24 mouse cellular contexts compared by ENCODE assay signal in genomic region chr14:68344715-68345114, GRCm38 (mm10).
DNase-seq lines count a peak whose midpoint lies in the region; ATAC-seq and TF ChIP-seq lines count a peak whose summit lies in the region.
"Had no signal": no experiment of that assay in that cellular context is flagged by ENCODE, and none has a peak within 500 bp of the region (broad histone marks: within the 10 kb centered on the region; RNA-seq: fewer than 3 reads in every experiment).

No protein-coding gene starts in this region.

- no peak overlapping the region for H3K4me3 ChIP-seq in forebrain, postnatal 0 days (ENCODE audit: low read depth, low read length)
- no peak overlapping the region for H3K4me3 ChIP-seq in forebrain, embryonic 12.5 days (replicated peaks)
- no peak overlapping the region for H3K4me3 ChIP-seq in layer of hippocampus, adult 2 months
- H3K4me3 ChIP-seq: forebrain, embryonic 10.5 days; heart, adult 2 months; heart, embryonic 10.5 days; heart, embryonic 13.5 days; hindbrain, embryonic 12.5 days; hindbrain, embryonic 15.5 days; intestine, embryonic 15.5 days had no signal

- TF ChIP-seq CTCF in forebrain, postnatal 0 days (IDR thresholded peaks at IDR 0.05; ENCODE audit: low read depth) = peak; percentile 41
- TF ChIP-seq CTCF in layer of hippocampus, adult 2 months (conservative IDR thresholded peaks at IDR 0.05) = peak; percentile 48

- peak; percentile 20 for DNase-seq in forebrain, postnatal 0 days
- no peak for DNase-seq in layer of hippocampus, adult 2 months (ENCODE audit: low spot score in 2 of 2)
- DNase-seq in layer of hippocampus, adult 9-10 months (ENCODE audit: low spot score) = no peak
- peak; percentile 24 for DNase-seq in brain, adult 2 months (ENCODE audit: low read depth, low spot score)
- no peak for DNase-seq in embryo, embryonic 10.5 days (ENCODE audit: low spot score)
- DNase-seq: adrenal gland, adult 2 months; adrenal gland, postnatal 14 days; cerebellum, adult 11-12 months; cerebellum, adult 8-10 months; cerebellum, postnatal 10 days; cerebellum, postnatal 36 days; gastrocnemius, postnatal 10 days; gastrocnemius, postnatal 36 days; heart, adult 2 months; heart, postnatal 14 days; heart, postnatal 4 days had no signal

- no peaks in the 10 kb centered on the region for H3K9me3 ChIP-seq in forebrain, postnatal 0 days (ENCODE audit: low read length)
- H3K9me3 ChIP-seq in forebrain, embryonic 12.5 days = no peaks in the 10 kb centered on the region
- H3K9me3 ChIP-seq: forebrain, embryonic 10.5 days; heart, embryonic 10.5 days; heart, embryonic 13.5 days; hindbrain, embryonic 12.5 days; hindbrain, embryonic 15.5 days; intestine, embryonic 15.5 days had no signal

- 24% methylated on average over 3 of the region's 3 CpGs for WGBS in forebrain, postnatal 0 days
- WGBS in forebrain, embryonic 12.5 days = 59% methylated on average over 3 of the region's 3 CpGs

- H3K27me3 ChIP-seq in forebrain, postnatal 0 days (ENCODE audit: insufficient read depth, low read length) = no peaks in the 10 kb centered on the region
- H3K27me3 ChIP-seq in forebrain, embryonic 12.5 days = no peaks in the 10 kb centered on the region
- H3K27me3 ChIP-seq: heart, embryonic 13.5 days; hindbrain, embryonic 12.5 days; hindbrain, embryonic 15.5 days; intestine, embryonic 15.5 days had no signal

- H3K4me1 ChIP-seq in forebrain, postnatal 0 days (ENCODE audit: insufficient read depth) = no peaks in the 10 kb centered on the region
- H3K4me1 ChIP-seq in forebrain, embryonic 12.5 days = 0 out of 2 replicates have a peak, but pooled peaks cover 3% of the 10 kb centered on the region
- H3K4me1 ChIP-seq: forebrain, embryonic 10.5 days; hindbrain, embryonic 12.5 days; hindbrain, embryonic 15.5 days; intestine, embryonic 15.5 days had no signal

- no peaks in the 10 kb centered on the region for H3K36me3 ChIP-seq in forebrain, postnatal 0 days (ENCODE audit: insufficient read depth)
- H3K36me3 ChIP-seq in forebrain, embryonic 12.5 days (replicated peaks) = no peaks in the 10 kb centered on the region
- H3K36me3 ChIP-seq: forebrain, embryonic 10.5 days; heart, embryonic 10.5 days; heart, embryonic 13.5 days; hindbrain, embryonic 12.5 days; hindbrain, embryonic 15.5 days; intestine, embryonic 15.5 days had no signal

- no peak overlapping the region for H3K27ac ChIP-seq in forebrain, postnatal 0 days (ENCODE audit: low read depth, low read length)
- H3K27ac ChIP-seq in forebrain, embryonic 12.5 days = no peak overlapping the region
- H3K27ac ChIP-seq in layer of hippocampus, adult 2 months = no peak overlapping the region
- H3K27ac ChIP-seq: forebrain, embryonic 10.5 days; heart, adult 2 months; heart, embryonic 10.5 days; hindbrain, embryonic 12.5 days; hindbrain, embryonic 15.5 days; intestine, embryonic 15.5 days had no signal

- H3K9ac ChIP-seq in forebrain, postnatal 0 days = no peak overlapping the region
- H3K9ac ChIP-seq in forebrain, embryonic 12.5 days = no peak overlapping the region
- H3K9ac ChIP-seq: heart, embryonic 13.5 days; hindbrain, embryonic 12.5 days; hindbrain, embryonic 15.5 days; intestine, embryonic 15.5 days had no signal

- H3K4me2 ChIP-seq in forebrain, postnatal 0 days (ENCODE audit: low read depth) = no peak overlapping the region
- H3K4me2 ChIP-seq in forebrain, embryonic 12.5 days = no peak overlapping the region
- H3K4me2 ChIP-seq: heart, embryonic 13.5 days; hindbrain, embryonic 12.5 days; hindbrain, embryonic 15.5 days; intestine, embryonic 15.5 days had no signal

- ATAC-seq in forebrain, postnatal 0 days = peak; percentile 66; the same call in 1 of the 2 replicates
- ATAC-seq in forebrain, embryonic 12.5 days (ENCODE audit: low FRiP score) = no peak
- ATAC-seq: CD4-positive, CD25-positive, alpha-beta regulatory T cell, adult 4 months; intestine, embryonic 15.5 days had no signal

Comparison
In these comparisons a context has a peak if more than half of its experiments do, and no peak if none do; other contexts are left out.
1. DNase-seq: peak in forebrain, postnatal 0 days (single experiment) and brain, adult 2 months (single experiment); none in layer of hippocampus, adult 2 months (0 of 2), layer of hippocampus, adult 9-10 months (single experiment) and embryo, embryonic 10.5 days (single experiment).